Comparison of ENCODE assay signal across 8 mouse cellular contexts in the genomic region with DNA sequence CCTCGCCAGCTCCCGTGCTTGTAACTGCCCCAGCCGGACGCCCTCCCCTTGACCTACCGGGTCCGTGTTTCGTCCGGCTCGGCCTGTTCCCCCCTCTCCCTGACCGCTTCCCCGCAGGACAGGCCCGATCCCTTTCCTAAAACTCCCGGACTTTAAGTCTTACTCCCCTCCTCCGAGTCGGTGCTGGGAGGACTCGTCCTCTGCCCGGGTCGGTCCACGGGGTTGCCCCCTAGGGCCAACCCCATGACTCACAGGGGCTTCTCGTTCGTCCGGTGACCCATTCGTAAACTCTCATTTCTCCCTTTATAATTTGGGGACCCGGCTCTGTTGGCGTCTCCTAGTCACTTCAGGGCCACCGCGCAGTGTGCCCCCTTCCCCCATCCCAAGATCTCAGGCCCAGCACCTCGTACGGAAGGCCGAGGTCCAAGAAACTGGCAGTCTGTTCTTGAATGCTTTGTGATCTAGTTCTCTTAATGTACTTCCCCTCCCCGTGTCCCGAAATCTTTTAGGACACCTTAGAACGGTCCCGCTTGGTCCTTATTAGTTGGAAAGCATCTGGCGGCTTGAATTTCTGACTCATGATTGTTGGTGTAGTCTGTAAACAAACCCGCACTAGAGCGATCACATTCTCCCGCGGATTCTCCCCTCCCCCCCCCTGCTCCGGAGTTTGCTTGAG. TPM values are rescaled to one million over a fixed set of nuclear protein-coding genes. Genes with fewer than 3 reads are reported as not detected.
DNase-seq lines count a peak whose midpoint lies in the region; ATAC-seq lines count a peak whose summit lies in the region.

No protein-coding gene starts in this region.

- peak overlapping the region; percentile 64 for H3K4me2 ChIP-seq in hindbrain, embryonic 11.5 days (replicated peaks; ENCODE audit: low read depth, low read length)

- peak overlapping the region; percentile 100 for H3K4me3 ChIP-seq in erythroblast, embryonic 14.5 days (replicated peaks)
- H3K4me3 ChIP-seq in hindbrain, embryonic 11.5 days (ENCODE audit: low read depth, low read length): peak overlapping the region; percentile 93

- no peaks in the 10 kb centered on the region for H3K9me3 ChIP-seq in erythroblast, embryonic 14.5 days (ENCODE audit: control insufficient read depth, low read length)
- H3K9me3 ChIP-seq in hindbrain, embryonic 11.5 days (ENCODE audit: control insufficient read depth, low read length): no peaks in the 10 kb centered on the region

- peaks cover 42% of the 10 kb centered on the region for H3K36me3 ChIP-seq in erythroblast, embryonic 14.5 days (ENCODE audit: control insufficient read depth)
- H3K36me3 ChIP-seq in hindbrain, embryonic 11.5 days (ENCODE audit: control insufficient read depth, insufficient read depth, low read length): no peaks in the 10 kb centered on the region

- peak overlapping the region; percentile 95 for H3K27ac ChIP-seq in hindbrain, embryonic 11.5 days (ENCODE audit: low read depth, low read length)

- H3K27me3 ChIP-seq in erythroblast, embryonic 14.5 days (ENCODE audit: control insufficient read depth): no peaks in the 10 kb centered on the region
- no peaks in the 10 kb centered on the region for H3K27me3 ChIP-seq in hindbrain, embryonic 11.5 days (ENCODE audit: control insufficient read depth, insufficient read depth, low read length)

- under 1% methylated on average over 40 of the region's 40 CpGs for WGBS in hindbrain, embryonic 11.5 days

- peak overlapping the region; percentile 98 for H3K9ac ChIP-seq in hindbrain, embryonic 11.5 days (ENCODE audit: low read depth, low read length)

- peak; percentile 70 for DNase-seq in adrenal gland, adult 2 months
- no peak for DNase-seq in adrenal gland, adult 8-10 months
- DNase-seq in hindbrain, embryonic 11.5 days (ENCODE audit: low spot score): peak; percentile 73
- DNase-seq in layer of hippocampus, postnatal 36 days: peak; percentile 33 to 35
- peak; percentile 63 for DNase-seq in lung, postnatal 36 days
- DNase-seq in right cerebral cortex, postnatal 14 days: peak; percentile 21

- H3K4me1 ChIP-seq in erythroblast, embryonic 14.5 days (ENCODE audit: control insufficient read depth): peaks cover 39% of the 10 kb centered on the region
- H3K4me1 ChIP-seq in hindbrain, embryonic 11.5 days (replicated peaks; ENCODE audit: control insufficient read depth, insufficient read depth, low read length): peaks cover 3% of the 10 kb centered on the region; the same call in 1 of the 2 replicates

- ATAC-seq in activated CD4-positive, CD25-positive, alpha-beta regulatory T cell, adult 4 months: peak; percentile 11
- ATAC-seq in hindbrain, embryonic 11.5 days (ENCODE audit: low FRiP score): peak; percentile 80

RNA-seq across cellular contexts. Expression of a gene that starts 0.5 kb away (rescaled TPM):
- 100 to 1,000 TPM; 110 to 120 TPM for total RNA-seq in adrenal gland, adult 2 months (2021)
- polyA plus RNA-seq in adrenal gland, adult 2 months (2012; rRNA removed): 61.1 and 64.8 TPM in 2 replicates
- total RNA-seq in adrenal gland, adult 8-10 months (2022): 100 to 1,000 TPM; 141 to 189 (median 156) TPM
- 10 to 100 TPM; 51.0 to 78.8 TPM for polyA plus RNA-seq in activated CD4-positive, CD25-positive, alpha-beta regulatory T cell, adult 4 months (2017; shearing (Covaris generic))
- 4.1 and 4.3 TPM in 2 replicates for polyA plus RNA-seq in erythroblast, embryonic 14.5 days (2012)
- 87.8 and 96.0 TPM in 2 replicates for polyA plus RNA-seq in hindbrain, embryonic 11.5 days (2014; fragmentation: Nextera tagmentation; extraction: Ambion mirVana)
- 100 to 1,000 TPM; 103 to 105 TPM for total RNA-seq in layer of hippocampus, postnatal 36 days (2021)

RNA-seq across cellular contexts. Expression of a gene that starts 21.9 kb away (rescaled TPM):
- total RNA-seq in adrenal gland, adult 2 months (2021): 100 to 1,000 TPM; 112 to 114 TPM
- 104 and 114 TPM in 2 replicates for polyA plus RNA-seq in adrenal gland, adult 2 months (2012; rRNA removed)
- total RNA-seq in adrenal gland, adult 8-10 months (2022): 100 to 1,000 TPM in 3 of 4 experiments, 10 to 100 TPM in 1; 99.8 to 153 (median 120) TPM
- polyA plus RNA-seq in activated CD4-positive, CD25-positive, alpha-beta regulatory T cell, adult 4 months (2017; shearing (Covaris generic)): 10 to 100 TPM; 68.1 to 70.7 TPM
- 1.4 and 2.0 TPM in 2 replicates for polyA plus RNA-seq in erythroblast, embryonic 14.5 days (2012)
- 173 and 179 TPM in 2 replicates for polyA plus RNA-seq in hindbrain, embryonic 11.5 days (2014; fragmentation: Nextera tagmentation; extraction: Ambion mirVana)
- total RNA-seq in layer of hippocampus, postnatal 36 days (2021): 10 to 100 TPM; 89.2 to 95.3 TPM

RNA-seq across cellular contexts. Expression of a gene that starts 58.2 kb away (rescaled TPM):
- 10 to 100 TPM; 68.0 to 71.3 TPM for total RNA-seq in adrenal gland, adult 2 months (2021)
- polyA plus RNA-seq in adrenal gland, adult 2 months (2012; rRNA removed): 22.1 and 24.5 TPM in 2 replicates
- 10 to 100 TPM; 48.4 to 89.7 (median 63.1) TPM for total RNA-seq in adrenal gland, adult 8-10 months (2022)
- polyA plus RNA-seq in activated CD4-positive, CD25-positive, alpha-beta regulatory T cell, adult 4 months (2017; shearing (Covaris generic)): 10 to 100 TPM; 42.0 to 43.1 TPM
- 0.04 and 0.10 TPM in 2 replicates for polyA plus RNA-seq in erythroblast, embryonic 14.5 days (2012)
- 283 and 321 TPM in 2 replicates for polyA plus RNA-seq in hindbrain, embryonic 11.5 days (2014; fragmentation: Nextera tagmentation; extraction: Ambion mirVana)
- 100 to 1,000 TPM; 418 to 426 TPM for total RNA-seq in layer of hippocampus, postnatal 36 days (2021)

Comparison
In these comparisons a context has a peak if more than half of its experiments do, and no peak if none do; other contexts are left out.
1. RNA of a gene that starts 21.9 kb away (polyA plus RNA-seq): 173 to 179 TPM in hindbrain, embryonic 11.5 days, 104 to 114 TPM in adrenal gland, adult 2 months and 68.1 to 70.7 TPM in activated CD4-positive, CD25-positive, alpha-beta regulatory T cell, adult 4 months; 1.4 to 2.0 TPM in erythroblast, embryonic 14.5 days; every median in the first group is over 10 times any median in the second.
2. RNA of a gene that starts 58.2 kb away (polyA plus RNA-seq): 283 to 321 TPM in hindbrain, embryonic 11.5 days, 42.0 to 43.1 TPM in activated CD4-positive, CD25-positive, alpha-beta regulatory T cell, adult 4 months and 22.1 to 24.5 TPM in adrenal gland, adult 2 months; 0.04 to 0.10 TPM in erythroblast, embryonic 14.5 days; every median in the first group is over 10 times any median in the second.